ENCODE assay signal across 8 mouse cellular contexts in the genomic region with DNA sequence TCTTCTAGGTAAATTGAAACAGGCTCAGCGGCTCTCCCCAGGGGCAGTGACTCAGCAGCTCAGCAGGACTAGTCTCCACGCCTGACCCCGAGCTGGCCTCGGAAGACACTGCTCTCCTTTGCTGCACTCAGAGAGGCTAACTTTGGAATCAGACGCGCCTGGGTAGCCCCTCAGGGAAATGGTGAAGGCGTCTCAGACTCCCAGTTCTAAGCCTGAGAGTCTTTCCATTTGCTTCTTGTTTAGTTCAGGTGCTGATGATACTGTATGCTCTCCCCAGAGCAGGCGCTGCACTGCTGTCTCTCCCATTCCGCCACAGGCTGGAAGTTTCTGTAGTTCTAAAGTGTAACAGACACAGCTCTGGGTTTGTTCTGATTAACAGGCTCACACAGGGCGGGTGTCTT. TPM values are rescaled to one million over a fixed set of nuclear protein-coding genes. Genes with fewer than 3 reads are reported as not detected.
DNase-seq lines count a peak whose midpoint lies in the region; ATAC-seq and TF ChIP-seq lines count a peak whose summit lies in the region.

No protein-coding gene starts in this region.

- peaks cover 12% of the 10 kb centered on the region for H3K4me1 ChIP-seq in brown adipose tissue, adult 24 weeks (ENCODE audit: control insufficient read depth, insufficient read depth, insufficient read length, low read length)
- peaks cover 11% of the 10 kb centered on the region for H3K4me1 ChIP-seq in kidney, adult 2 months (ENCODE audit: control insufficient read depth, insufficient read depth, low read length)
- peaks cover 26% of the 10 kb centered on the region; the same call in 1 of the 2 replicates for H3K4me1 ChIP-seq in lung, postnatal 0 days (ENCODE audit: insufficient read depth, low read depth, low read length)

- TF ChIP-seq EP300 in lung, postnatal 0 days (IDR thresholded peaks at IDR 0.05), result no peak

- intact Hi-C loops in gastrocnemius, postnatal 36 days (cut with DNase I), result no loop called here

- peak overlapping the region; percentile 9; the same call in 1 of the 2 replicates for H3K4me3 ChIP-seq in brown adipose tissue, adult 24 weeks (ENCODE audit: insufficient read depth, low read depth, low read length)
- H3K4me3 ChIP-seq in kidney, adult 2 months (ENCODE audit: insufficient read depth, low read depth, low read length), result no peak overlapping the region
- H3K4me3 ChIP-seq in lung, postnatal 0 days (ENCODE audit: low read depth, low read length), result no peak overlapping the region; the same call in 1 of the 2 replicates

- 26% methylated on average over 10 of the region's 10 CpGs for WGBS in kidney, adult 2 months
- 13% methylated on average over 10 of the region's 10 CpGs for WGBS in lung, postnatal 0 days

- peak overlapping the region; percentile 91 for H3K27ac ChIP-seq in brown adipose tissue, adult 24 weeks (replicated peaks; ENCODE audit: low read depth, low read length)
- peak overlapping the region; percentile 24; the same call in 1 of the 2 replicates for H3K27ac ChIP-seq in kidney, adult 2 months (ENCODE audit: insufficient read depth, low read depth, low read length)
- peak overlapping the region; percentile 77 for H3K27ac ChIP-seq in lung, postnatal 0 days (ENCODE audit: low read length)

- TF ChIP-seq POLR2A in kidney, adult 2 months (IDR thresholded peaks at IDR 0.05; ENCODE audit: low read depth, low read length), result no peak

- peak overlapping the region; percentile 44 for H3K4me2 ChIP-seq in lung, postnatal 0 days (replicated peaks; ENCODE audit: low read depth, low read length)

- TF ChIP-seq CTCF in kidney, adult 2 months (conservative IDR thresholded peaks at IDR 0.05; ENCODE audit: insufficient read depth, insufficient read length, low read depth, low read length), result no peak
- no peak for TF ChIP-seq CTCF in lung, postnatal 0 days (IDR thresholded peaks at IDR 0.05)

- ATAC-seq in lung, postnatal 0 days, result no peak

- H3K27me3 ChIP-seq in kidney, adult 2 months (replicated peaks; ENCODE audit: control insufficient read depth, insufficient read depth, low read length), result no peaks in the 10 kb centered on the region
- 0 out of 2 replicates have a peak, but pooled peaks cover 4% of the 10 kb centered on the region for H3K27me3 ChIP-seq in lung, postnatal 0 days (replicated peaks; ENCODE audit: insufficient read depth, low read length)

- H3K9me3 ChIP-seq in lung, postnatal 0 days (ENCODE audit: low read length), result no peaks in the 10 kb centered on the region

- H3K9ac ChIP-seq in lung, postnatal 0 days (replicated peaks; ENCODE audit: low read depth), result peak overlapping the region; percentile 23; the same call in 1 of the 2 replicates

- DNase-seq in adrenal gland, adult (ENCODE audit: inconsistent age in 2 of 2, low spot score in 1 of 2), result peak; percentile 74 to 89
- no peak for DNase-seq in adrenal gland, postnatal 4 days (ENCODE audit: low spot score in 2 of 2)
- DNase-seq in gastrocnemius, postnatal 36 days, result peak; percentile 58 to 60
- DNase-seq in kidney, adult 2 months, result peak; percentile 73
- DNase-seq in lung, postnatal 0 days (ENCODE audit: low spot score), result peak; percentile 56
- DNase-seq in urinary bladder, postnatal 25 days (ENCODE audit: low spot score), result peak; percentile 40
- no peak for DNase-seq in thymus, postnatal 10 days (ENCODE audit: low spot score in 2 of 2)

- no peaks in the 10 kb centered on the region for H3K36me3 ChIP-seq in kidney, adult 2 months (ENCODE audit: control insufficient read depth, insufficient read depth, low read length)
- no peaks in the 10 kb centered on the region for H3K36me3 ChIP-seq in lung, postnatal 0 days (ENCODE audit: insufficient read depth, low read length)

RNA-seq across cellular contexts. Expression of a gene that starts 5.4 kb away (rescaled TPM):
- 10 to 100 TPM; 23.6 to 28.7 TPM for total RNA-seq in adrenal gland, postnatal 4 days (2021)
- 6.4 and 6.6 TPM in 2 replicates for polyA plus RNA-seq in brown adipose tissue, adult 24 weeks (2012; ENCODE audit: insufficient read depth, insufficient read length, missing spikeins)
- total RNA-seq in gastrocnemius, postnatal 36 days (2021), result 10 to 100 TPM; 27.9 to 41.0 TPM
- 8.6 and 12.6 TPM in 2 replicates for polyA plus RNA-seq in kidney, adult 2 months (2012; rRNA removed)
- polyA plus RNA-seq in lung, postnatal 0 days (2015; fragmentation: Nextera tagmentation; extraction: Ambion mirVana), result 7.1 and 9.6 TPM in 2 replicates

RNA-seq across cellular contexts. Expression of a gene that starts 28.4 kb away (rescaled TPM):
- total RNA-seq in adrenal gland, postnatal 4 days (2021), result 10 to 100 TPM; 31.3 to 33.2 TPM
- polyA plus RNA-seq in brown adipose tissue, adult 24 weeks (2012; ENCODE audit: insufficient read depth, insufficient read length, missing spikeins), result 1.3 and 1.9 TPM in 2 replicates
- under 1 TPM in 1 of 2 experiments, not detected in 1; 0.25 TPM for total RNA-seq in gastrocnemius, postnatal 36 days (2021)
- 0.22 and 0.46 TPM in 2 replicates for polyA plus RNA-seq in kidney, adult 2 months (2012; rRNA removed)
- 5.5 and 8.1 TPM in 2 replicates for polyA plus RNA-seq in lung, postnatal 0 days (2015; fragmentation: Nextera tagmentation; extraction: Ambion mirVana)

Comparison
In these comparisons a context has a peak if more than half of its experiments do, and no peak if none do; other contexts are left out.
1. DNase-seq: peak in adrenal gland, adult (2 of 2), gastrocnemius, postnatal 36 days (2 of 2), kidney, adult 2 months (single experiment), lung, postnatal 0 days (single experiment) and urinary bladder, postnatal 25 days (single experiment); none in adrenal gland, postnatal 4 days (0 of 2) and thymus, postnatal 10 days (0 of 2).
2. H3K27ac ChIP-seq: peak in every context shown above with its lines; median percentile 91 in brown adipose tissue, adult 24 weeks; 77 in lung, postnatal 0 days; 24 in kidney, adult 2 months.